Mouse (Mus musculus): ENCODE data around the gene Synj1. TPM values are rescaled to one million over a fixed set of nuclear protein-coding genes. Genes with fewer than 3 reads are reported as not detected.
A peak's percentile ranks its signal among the peaks of the same experiment; 100 is the strongest.

The Synj1 gene
- polyA plus RNA-seq, 1 experiment from 2014 or later = 17.8 TPM

DNA sequence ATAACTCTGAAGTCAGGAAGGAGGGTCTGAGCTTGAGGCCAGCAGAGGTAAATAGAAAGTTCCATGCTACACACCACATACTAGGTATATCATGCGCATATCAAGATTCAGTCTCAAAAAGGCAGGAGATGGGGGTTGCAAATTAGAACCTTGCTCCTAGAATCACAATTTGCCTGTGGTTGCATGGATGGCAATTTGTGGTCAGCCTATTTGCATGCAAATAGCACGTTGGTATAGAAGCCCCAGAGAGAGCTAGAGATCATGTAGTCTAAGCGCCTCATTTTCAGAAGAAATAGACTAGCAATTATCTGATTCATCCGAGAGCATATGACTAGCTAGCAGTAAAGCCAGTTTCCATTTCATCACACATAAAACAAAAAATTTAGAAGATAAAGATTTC lies 11.3 kb downstream of the Synj1 start:
- no peaks in the 10 kb centered on the region for H3K36me3 ChIP-seq (ENCODE audit: control insufficient read depth, insufficient read depth, low read length)
- H3K4me1 ChIP-seq (ENCODE audit: control insufficient read depth, insufficient read depth, low read length) = no peaks in the 10 kb centered on the region
- WGBS = 85% methylated on average over 4 of the region's 4 CpGs
- H3K9ac ChIP-seq (replicated peaks; ENCODE audit: low read depth, low read length) = no peak overlapping the region
- ATAC-seq (ENCODE audit: insufficient number of reproducible peaks, insufficient read depth, low FRiP score, low read depth) = no peak
- no peak overlapping the region for H3K4me3 ChIP-seq (ENCODE audit: low read depth, low read length)
- no peaks in the 10 kb centered on the region for H3K27me3 ChIP-seq (ENCODE audit: control insufficient read depth, insufficient read depth, low read length)
- no peak overlapping the region for H3K27ac ChIP-seq (ENCODE audit: low read length)
- H3K9me3 ChIP-seq (ENCODE audit: control insufficient read depth, low read depth, low read length) = no peaks in the 10 kb centered on the region
- no peak overlapping the region for H3K4me2 ChIP-seq (replicated peaks; ENCODE audit: low read depth, low read length)

GRCm38 (mm10) chr16:90997822-90998221 lies 13.3 kb downstream of the Synj1 start:
- no peaks in the 10 kb centered on the region for H3K36me3 ChIP-seq (ENCODE audit: control insufficient read depth, insufficient read depth, low read length)
- no peaks in the 10 kb centered on the region for H3K4me1 ChIP-seq (ENCODE audit: control insufficient read depth, insufficient read depth, low read length)
- no peak for ATAC-seq (ENCODE audit: insufficient number of reproducible peaks, insufficient read depth, low FRiP score, low read depth)
- H3K4me3 ChIP-seq (ENCODE audit: low read depth, low read length) = no peak overlapping the region
- no peak overlapping the region for H3K27ac ChIP-seq (ENCODE audit: low read length)
- H3K4me2 ChIP-seq (replicated peaks; ENCODE audit: low read depth, low read length) = no peak overlapping the region
- no peaks in the 10 kb centered on the region for H3K9me3 ChIP-seq (ENCODE audit: control insufficient read depth, low read depth, low read length)
- 83% methylated on average over 3 of the region's 3 CpGs for WGBS
- no peaks in the 10 kb centered on the region for H3K27me3 ChIP-seq (ENCODE audit: control insufficient read depth, insufficient read depth, low read length)
- H3K9ac ChIP-seq (replicated peaks; ENCODE audit: low read depth, low read length) = no peak overlapping the region

- 76% methylated on average over 7 of the region's 7 CpGs for WGBS
- no peak for ATAC-seq (ENCODE audit: insufficient number of reproducible peaks, insufficient read depth, low FRiP score, low read depth)
- Histone ChIP-seq H3K4me3 (ENCODE audit: low read depth, low read length) (no peak overlapping the region), H3K9me3 (ENCODE audit: control insufficient read depth, low read depth, low read length) (no peaks in the 10 kb centered on the region), H3K4me2 (replicated peaks; ENCODE audit: low read depth, low read length) (no peak overlapping the region), H3K36me3 (ENCODE audit: control insufficient read depth, insufficient read depth, low read length) (no peaks in the 10 kb centered on the region), H3K27ac (ENCODE audit: low read length) (no peak overlapping the region), H3K9ac (replicated peaks; ENCODE audit: low read depth, low read length) (no peak overlapping the region), H3K27me3 (ENCODE audit: control insufficient read depth, insufficient read depth, low read length) (no peaks in the 10 kb centered on the region), H3K4me1 (ENCODE audit: control insufficient read depth, insufficient read depth, low read length) (no peaks in the 10 kb centered on the region)
Measured at GRCm38 (mm10) chr16:90996327-90997243, 14.5 kb downstream of the Synj1 start.

DNA sequence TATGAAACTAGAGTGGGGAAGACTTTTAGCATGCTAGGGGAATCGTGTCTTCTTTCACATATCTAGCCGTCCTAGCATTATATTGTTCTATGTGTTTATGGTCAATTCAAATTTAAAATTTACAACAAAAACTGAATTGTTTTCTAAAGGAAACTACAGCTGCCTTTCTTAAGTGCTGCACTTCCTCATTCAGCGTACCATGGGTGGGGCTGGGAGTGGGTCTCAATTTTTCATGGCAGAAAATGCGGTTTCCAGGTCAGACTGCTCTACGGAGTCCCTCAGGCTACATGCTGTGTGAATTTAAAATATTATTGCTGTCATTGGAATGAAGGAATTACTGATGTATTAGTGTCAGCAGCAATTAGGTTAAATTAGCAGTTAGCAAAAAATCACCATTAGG lies 15.6 kb downstream of the Synj1 start:
- Histone ChIP-seq H3K27ac (ENCODE audit: low read length) (no peak overlapping the region), H3K9ac (replicated peaks; ENCODE audit: low read depth, low read length) (no peak overlapping the region)
- 67% methylated on average over 5 of the region's 5 CpGs for WGBS

GRCm38 (mm10) chr16:90995023-90995422 lies 16.1 kb downstream of the Synj1 start:
- no peaks in the 10 kb centered on the region for H3K4me1 ChIP-seq (ENCODE audit: control insufficient read depth, insufficient read depth, low read length)
- no peaks in the 10 kb centered on the region for H3K27me3 ChIP-seq (ENCODE audit: control insufficient read depth, insufficient read depth, low read length)
- no peak overlapping the region for H3K4me3 ChIP-seq (ENCODE audit: low read depth, low read length)
- H3K9me3 ChIP-seq (ENCODE audit: control insufficient read depth, low read depth, low read length) = no peaks in the 10 kb centered on the region
- H3K4me2 ChIP-seq (replicated peaks; ENCODE audit: low read depth, low read length) = no peak overlapping the region
- WGBS = 34% methylated on average over 4 of the region's 4 CpGs
- H3K36me3 ChIP-seq (ENCODE audit: control insufficient read depth, insufficient read depth, low read length) = no peaks in the 10 kb centered on the region
- no peak overlapping the region for H3K9ac ChIP-seq (replicated peaks; ENCODE audit: low read depth, low read length)
- no peak for ATAC-seq (ENCODE audit: insufficient number of reproducible peaks, insufficient read depth, low FRiP score, low read depth)
- no peak overlapping the region for H3K27ac ChIP-seq (ENCODE audit: low read length)

More for the DNA sequence above, 15.6 kb downstream of the Synj1 start:
- H3K4me3 ChIP-seq (ENCODE audit: low read depth, low read length) = no peak overlapping the region
- H3K27me3 ChIP-seq (ENCODE audit: control insufficient read depth, insufficient read depth, low read length) = no peaks in the 10 kb centered on the region
- no peak overlapping the region for H3K4me2 ChIP-seq (replicated peaks; ENCODE audit: low read depth, low read length)
- no peaks in the 10 kb centered on the region for H3K4me1 ChIP-seq (ENCODE audit: control insufficient read depth, insufficient read depth, low read length)
- no peaks in the 10 kb centered on the region for H3K36me3 ChIP-seq (ENCODE audit: control insufficient read depth, insufficient read depth, low read length)
- H3K9me3 ChIP-seq (ENCODE audit: control insufficient read depth, low read depth, low read length) = no peaks in the 10 kb centered on the region
- ATAC-seq (ENCODE audit: insufficient number of reproducible peaks, insufficient read depth, low FRiP score, low read depth) = no peak

DNA sequence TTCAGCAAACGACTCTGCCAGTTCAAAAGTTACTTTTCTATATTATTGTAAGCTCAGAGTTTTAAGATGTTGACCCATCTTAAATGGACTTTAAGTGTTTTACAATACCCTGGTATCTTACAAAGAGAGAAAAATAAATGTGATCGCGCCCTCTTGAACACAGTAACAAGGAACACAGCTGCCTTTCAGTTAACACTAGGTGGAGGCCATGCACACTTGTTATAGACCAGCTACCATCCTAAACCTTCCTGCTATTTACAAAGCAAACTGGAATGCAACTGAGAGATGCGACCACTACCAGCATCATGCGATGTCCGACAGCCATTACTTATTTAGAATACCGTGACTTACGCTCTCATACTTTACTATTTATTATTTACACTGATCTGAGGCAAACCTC lies 21.9 kb downstream of the Synj1 start:
- no peaks in the 10 kb centered on the region; the same call in 1 of the 2 replicates for H3K36me3 ChIP-seq (ENCODE audit: control insufficient read depth, insufficient read depth, low read length)

GRCm38 (mm10) chr16:90988665-90989064 lies 22.4 kb downstream of the Synj1 start:
- 90% methylated on average over 3 of the region's 3 CpGs for WGBS
- Histone ChIP-seq H3K36me3 (ENCODE audit: control insufficient read depth, insufficient read depth, low read length) (no peaks in the 10 kb centered on the region; the same call in 1 of the 2 replicates), H3K4me3 (ENCODE audit: low read depth, low read length) (no peak overlapping the region), H3K9ac (replicated peaks; ENCODE audit: low read depth, low read length) (no peak overlapping the region), H3K9me3 (ENCODE audit: control insufficient read depth, low read depth, low read length) (no peaks in the 10 kb centered on the region), H3K27ac (ENCODE audit: low read length) (no peak overlapping the region), H3K27me3 (ENCODE audit: control insufficient read depth, insufficient read depth, low read length) (no peaks in the 10 kb centered on the region), H3K4me2 (replicated peaks; ENCODE audit: low read depth, low read length) (no peak overlapping the region), H3K4me1 (ENCODE audit: control insufficient read depth, insufficient read depth, low read length) (no peaks in the 10 kb centered on the region)
- ATAC-seq (ENCODE audit: insufficient number of reproducible peaks, insufficient read depth, low FRiP score, low read depth) = peak; percentile 58; the same call in 1 of the 2 replicates

More for the DNA sequence above, 21.9 kb downstream of the Synj1 start:
- Histone ChIP-seq H3K4me3 (ENCODE audit: low read depth, low read length) (no peak overlapping the region), H3K4me1 (ENCODE audit: control insufficient read depth, insufficient read depth, low read length) (no peaks in the 10 kb centered on the region), H3K27me3 (ENCODE audit: control insufficient read depth, insufficient read depth, low read length) (no peaks in the 10 kb centered on the region), H3K9me3 (ENCODE audit: control insufficient read depth, low read depth, low read length) (no peaks in the 10 kb centered on the region), H3K9ac (replicated peaks; ENCODE audit: low read depth, low read length) (no peak overlapping the region), H3K27ac (ENCODE audit: low read length) (no peak overlapping the region), H3K4me2 (replicated peaks; ENCODE audit: low read depth, low read length) (no peak overlapping the region)
- WGBS = 92% methylated on average over 8 of the region's 8 CpGs
- no peak for ATAC-seq (ENCODE audit: insufficient number of reproducible peaks, insufficient read depth, low FRiP score, low read depth)

GRCm38 (mm10) chr16:90988039-90988438 lies 23.1 kb downstream of the Synj1 start:
- Histone ChIP-seq H3K4me1 (ENCODE audit: control insufficient read depth, insufficient read depth, low read length) (no peaks in the 10 kb centered on the region), H3K9ac (replicated peaks; ENCODE audit: low read depth, low read length) (no peak overlapping the region), H3K4me2 (replicated peaks; ENCODE audit: low read depth, low read length) (no peak overlapping the region), H3K4me3 (ENCODE audit: low read depth, low read length) (no peak overlapping the region), H3K27me3 (ENCODE audit: control insufficient read depth, insufficient read depth, low read length) (no peaks in the 10 kb centered on the region), H3K36me3 (ENCODE audit: control insufficient read depth, insufficient read depth, low read length) (no peaks in the 10 kb centered on the region; the same call in 1 of the 2 replicates), H3K27ac (ENCODE audit: low read length) (no peak overlapping the region), H3K9me3 (ENCODE audit: control insufficient read depth, low read depth, low read length) (no peaks in the 10 kb centered on the region)
- no peak for ATAC-seq (ENCODE audit: insufficient number of reproducible peaks, insufficient read depth, low FRiP score, low read depth)
- 90% methylated on average over 8 of the region's 8 CpGs for WGBS
